Mouse (Mus musculus) lung, adult 2 months (tissue): ENCODE results near the gene Fcrls.

Experiments used
- CTCF ChIP-seq: fragments of 200-500 bp; IDR thresholded peaks from 2 replicates; pipeline ENCODE4 v1.5.1; 2011; ENCODE audit warnings: mild to moderate bottlenecking, low read length, control low read depth; ENCODE audit not compliant: insufficient read depth
- POLR2A ChIP-seq: fragments of 200-500 bp; IDR thresholded peaks from 2 replicates; pipeline ENCODE4 v1.6.1; 2011; ENCODE audit warnings: low read depth, mild to moderate bottlenecking, control low read depth, low read length, borderline replicate concordance; ENCODE audit errors: extremely low read depth

DNA sequence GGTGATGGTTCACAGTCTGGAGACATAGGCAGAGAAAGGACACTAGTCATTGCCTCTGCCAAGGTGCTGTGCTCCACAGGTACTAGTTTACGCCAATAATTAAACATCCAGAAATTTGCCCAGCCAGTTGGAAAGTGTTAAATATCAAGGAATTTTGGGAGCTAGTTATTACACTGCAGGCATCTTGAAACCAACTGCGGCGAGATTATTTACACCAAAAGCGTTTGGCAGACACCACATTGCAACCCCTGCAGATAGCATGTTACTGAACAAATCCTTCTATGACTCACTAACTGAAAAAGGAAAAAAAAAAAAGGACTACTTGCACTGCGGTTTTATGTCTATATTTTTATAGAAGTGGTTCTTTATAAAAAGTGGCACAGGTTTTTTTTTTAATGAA is 41.2 kb downstream of the Fcrls start:
- no peak for TF ChIP-seq CTCF
- no peak for TF ChIP-seq POLR2A
